ENCODE assay signal across 23 mouse cellular contexts in genomic region chr13:113657204-113657603, GRCm38 (mm10). TPM values are rescaled to one million over a fixed set of nuclear protein-coding genes. Genes with fewer than 3 reads are reported as not detected.
DNase-seq lines count a peak whose midpoint lies in the region; ATAC-seq and TF ChIP-seq lines count a peak whose summit lies in the region.
"Had no signal": no experiment of that assay in that cellular context is flagged by ENCODE, and none has a peak within 500 bp of the region (broad histone marks: within the 10 kb centered on the region; RNA-seq: fewer than 3 reads in every experiment).

No protein-coding gene starts in this region.

- peak overlapping the region; percentile 44; the same call in 1 of the 2 replicates for H3K27ac ChIP-seq in heart, postnatal 0 days (ENCODE audit: low read depth)
- no peak overlapping the region for H3K27ac ChIP-seq in forebrain, embryonic 11.5 days (ENCODE audit: low read depth, low read length)
- H3K27ac ChIP-seq: embryonic facial prominence, embryonic 12.5 days; hindbrain, embryonic 13.5 days; limb, embryonic 13.5 days; liver, embryonic 14.5 days had no signal

- intact Hi-C loops in gastrocnemius, postnatal 14 days (cut with DNase I; ENCODE audit: low total_unique reads), result no loop called here
- intact Hi-C loops in gastrocnemius, postnatal 36 days (cut with DNase I), result no loop called here
- intact Hi-C loops in heart, postnatal 36 days (cut with DNase I), result no loop called here

- ATAC-seq in heart, postnatal 0 days (ENCODE audit: insufficient read depth, low read depth), result no peak
- ATAC-seq in megakaryocyte, adult 5-6 weeks (ENCODE audit: poor library complexity, severe bottlenecking), result peak; percentile 89
- no peak for ATAC-seq in forebrain, embryonic 11.5 days (replicated peaks; ENCODE audit: low FRiP score)
- ATAC-seq: forebrain, embryonic 16.5 days; midbrain, embryonic 16.5 days had no signal

- 0 out of 2 replicates have a peak overlapping the region, but pooled peaks have one; percentile 27 for H3K9ac ChIP-seq in heart, postnatal 0 days (replicated peaks; ENCODE audit: low read depth, low read length)
- no peak overlapping the region for H3K9ac ChIP-seq in forebrain, embryonic 11.5 days (ENCODE audit: low read length)
- H3K9ac ChIP-seq: embryonic facial prominence, embryonic 12.5 days; hindbrain, embryonic 13.5 days; limb, embryonic 13.5 days; liver, embryonic 14.5 days had no signal

- no peak overlapping the region for H3K4me3 ChIP-seq in heart, postnatal 0 days (ENCODE audit: low read depth, low read length)
- no peak overlapping the region for H3K4me3 ChIP-seq in forebrain, embryonic 11.5 days (ENCODE audit: low read depth, low read length)
- H3K4me3 ChIP-seq: embryonic facial prominence, embryonic 12.5 days; hindbrain, embryonic 13.5 days; limb, embryonic 13.5 days; megakaryocyte, embryonic 14.5 days had no signal

- H3K27me3 ChIP-seq in heart, postnatal 0 days (ENCODE audit: control insufficient read depth, insufficient read depth, low read length), result no peaks in the 10 kb centered on the region
- H3K27me3 ChIP-seq in forebrain, embryonic 11.5 days (ENCODE audit: control insufficient read depth, insufficient read depth, low read length), result no peaks in the 10 kb centered on the region
- H3K27me3 ChIP-seq: embryonic facial prominence, embryonic 12.5 days; hindbrain, embryonic 13.5 days; limb, embryonic 13.5 days had no signal

- DNase-seq in gastrocnemius, postnatal 14 days, result peak; percentile 19
- DNase-seq in gastrocnemius, postnatal 36 days, result no peak
- DNase-seq in heart, postnatal 0 days (ENCODE audit: low spot score), result no peak
- no peak for DNase-seq in heart, postnatal 36 days
- DNase-seq in A20 (ENCODE audit: low read depth, low spot score), result peak; percentile 77
- no peak for DNase-seq in forebrain, embryonic 11.5 days (ENCODE audit: low spot score)
- DNase-seq: adrenal gland, postnatal 10 days; B cell, adult 2 months; cerebellum, adult 11-12 months; cerebellum, postnatal 36 days; right cerebral cortex, adult 18-20 months; thymus, postnatal 36 days had no signal

- no peak for TF ChIP-seq CTCF in heart, postnatal 0 days (IDR thresholded peaks at IDR 0.05; ENCODE audit: low read depth)

- 32% methylated on average over 7 of the region's 7 CpGs for WGBS in heart, postnatal 0 days
- WGBS in forebrain, embryonic 11.5 days, result 84% methylated on average over 7 of the region's 7 CpGs

- no peaks in the 10 kb centered on the region for H3K9me3 ChIP-seq in heart, postnatal 0 days (replicated peaks; ENCODE audit: control insufficient read depth, low read length)
- H3K9me3 ChIP-seq in forebrain, embryonic 11.5 days (ENCODE audit: control insufficient read depth, low read length), result no peaks in the 10 kb centered on the region
- H3K9me3 ChIP-seq: embryonic facial prominence, embryonic 12.5 days; hindbrain, embryonic 13.5 days; limb, embryonic 13.5 days had no signal

- 0 out of 2 replicates have a peak, but pooled peaks cover 6% of the 10 kb centered on the region for H3K4me1 ChIP-seq in heart, postnatal 0 days (ENCODE audit: control insufficient read depth, insufficient read depth)
- no peaks in the 10 kb centered on the region for H3K4me1 ChIP-seq in forebrain, embryonic 11.5 days (replicated peaks; ENCODE audit: control insufficient read depth, insufficient read depth, low read length)
- H3K4me1 ChIP-seq: hindbrain, embryonic 13.5 days; limb, embryonic 13.5 days; megakaryocyte, embryonic 14.5 days had no signal

- H3K4me2 ChIP-seq in heart, postnatal 0 days (ENCODE audit: low read depth, low read length), result peak overlapping the region; percentile 45
- no peak overlapping the region for H3K4me2 ChIP-seq in forebrain, embryonic 11.5 days (ENCODE audit: low read depth, low read length, severe bottlenecking)
- H3K4me2 ChIP-seq: embryonic facial prominence, embryonic 12.5 days; hindbrain, embryonic 13.5 days; limb, embryonic 13.5 days had no signal

- H3K36me3 ChIP-seq in heart, postnatal 0 days (replicated peaks; ENCODE audit: control insufficient read depth, insufficient read depth, low read length), result no peaks in the 10 kb centered on the region
- no peaks in the 10 kb centered on the region for H3K36me3 ChIP-seq in forebrain, embryonic 11.5 days (ENCODE audit: control insufficient read depth, insufficient read depth, low read length)
- H3K36me3 ChIP-seq: embryonic facial prominence, embryonic 12.5 days; hindbrain, embryonic 13.5 days; limb, embryonic 13.5 days had no signal

- no peak for TF ChIP-seq EP300 in heart, postnatal 0 days (IDR thresholded peaks at IDR 0.05; ENCODE audit: low read depth)

RNA-seq across cellular contexts. Expression of gene Hspb3, which starts 6.3 kb away (rescaled TPM):
- total RNA-seq in gastrocnemius, postnatal 14 days (2021), result 10 to 100 TPM; 58.1 to 83.0 TPM
- 10 to 100 TPM; 40.3 to 40.8 TPM for total RNA-seq in gastrocnemius, postnatal 36 days (2021)
- 38.7 and 43.7 TPM in 2 replicates for total RNA-seq in heart, postnatal 0 days (2014; rRNA removed; ENCODE audit: low replicate concordance)
- polyA plus RNA-seq in heart, postnatal 0 days (2015; fragmentation: Nextera tagmentation; extraction: Ambion mirVana), result 50.5 and 54.6 TPM in 2 replicates
- 10 to 100 TPM; 13.8 to 15.2 TPM for total RNA-seq in heart, postnatal 36 days (2021)
- total RNA-seq in megakaryocyte, adult 5-6 weeks (2015), result not detected in 2 replicates
- not detected in 2 replicates for total RNA-seq in megakaryocyte, adult 5-6 weeks (2017)
- not detected in 2 replicates for polyA plus RNA-seq in forebrain, embryonic 11.5 days (2014; fragmentation: Nextera tagmentation; extraction: Ambion mirVana)
- polyA plus RNA-seq: hindbrain, embryonic 13.5 days; intestine, embryonic 14.5 days; kidney, embryonic 14.5 days; large intestine, adult 2 months; liver, embryonic 14.5 days; midbrain, embryonic 16.5 days had no signal

RNA-seq across cellular contexts. Expression of gene Snx18, which starts 38.8 kb away (rescaled TPM):
- total RNA-seq in gastrocnemius, postnatal 14 days (2021), result 10 to 100 TPM; 14.1 to 18.5 TPM
- total RNA-seq in gastrocnemius, postnatal 36 days (2021), result 1 to 10 TPM; 9.3 TPM
- 32.4 and 50.9 TPM in 2 replicates for total RNA-seq in heart, postnatal 0 days (2014; rRNA removed; ENCODE audit: low replicate concordance)
- polyA plus RNA-seq in heart, postnatal 0 days (2015; fragmentation: Nextera tagmentation; extraction: Ambion mirVana), result 9.2 and 9.8 TPM in 2 replicates
- 10 to 100 TPM; 21.4 to 21.8 TPM for total RNA-seq in heart, postnatal 36 days (2021)
- 61.3 and 66.5 TPM in 2 replicates for total RNA-seq in megakaryocyte, adult 5-6 weeks (2015)
- total RNA-seq in megakaryocyte, adult 5-6 weeks (2017), result 64.9 and 75.6 TPM in 2 replicates
- polyA plus RNA-seq in forebrain, embryonic 11.5 days (2014; fragmentation: Nextera tagmentation; extraction: Ambion mirVana), result 18.7 and 21.1 TPM in 2 replicates

Comparison
In these comparisons a context has a peak if more than half of its experiments do, and no peak if none do; other contexts are left out.
1. DNase-seq: peak in gastrocnemius, postnatal 14 days (single experiment) and A20 (single experiment); none in gastrocnemius, postnatal 36 days (0 of 2), heart, postnatal 0 days (single experiment), heart, postnatal 36 days (0 of 2) and forebrain, embryonic 11.5 days (single experiment).
2. RNA of gene Hspb3, which starts 6.3 kb away (total RNA-seq): 58.1 to 83.0 TPM in gastrocnemius, postnatal 14 days, 38.7 to 43.7 TPM in heart, postnatal 0 days, 40.3 to 40.8 TPM in gastrocnemius, postnatal 36 days and 13.8 to 15.2 TPM in heart, postnatal 36 days; not detected in megakaryocyte, adult 5-6 weeks; every median in the first group is over 10 times any median in the second.